Mouse (Mus musculus): ENCODE results near the gene Epb41l2. TPM values are rescaled to one million over a fixed set of nuclear protein-coding genes. Genes with fewer than 3 reads are reported as not detected.

Epb41l2 gene
- polyA plus RNA-seq, 1 experiment: 37.9 TPM

- Histone ChIP-seq H3K36me3 (ENCODE audit: control insufficient read depth, insufficient read depth) (peaks cover 3% of the 10 kb centered on the region), H3K4me3 (ENCODE audit: insufficient read depth, poor library complexity, severe bottlenecking) (no peak overlapping the region), H3K79me3 (ENCODE audit: low read depth) (peaks cover 71% of the 10 kb centered on the region), H3K27me3 (ENCODE audit: control insufficient read depth, insufficient read depth, insufficient read length) (no peaks in the 10 kb centered on the region), H3ac (ENCODE audit: control insufficient read depth, insufficient read length, low read depth) (no peak overlapping the region), H3K79me2 (ENCODE audit: control insufficient read depth, insufficient read depth) (peaks cover 99% of the 10 kb centered on the region)
- TF ChIP-seq CTCF (IDR thresholded peaks at IDR 0.05; ENCODE audit: control insufficient read depth, insufficient read depth, insufficient read length) (no peak), MYOD1 (IDR thresholded peaks at IDR 0.05; ENCODE audit: control insufficient read depth, insufficient read length, low read depth) (peak; percentile 50), MAX (IDR thresholded peaks at IDR 0.05) (peak; percentile 85), FOSL1 (IDR thresholded peaks at IDR 0.05; ENCODE audit: insufficient read depth, low read length, poor library complexity, severe bottlenecking) (no peak), MYOG (IDR thresholded peaks at IDR 0.05; ENCODE audit: control insufficient read depth, extremely low read depth, insufficient read length) (no peak), USF1 (IDR thresholded peaks at IDR 0.05; ENCODE audit: low read depth) (no peak), CEBPB (IDR thresholded peaks at IDR 0.05; ENCODE audit: low read depth) (peak; percentile 5)
Measured at GRCm38 (mm10) chr10:25434358-25435044, 74.9 kb downstream of the Epb41l2 start.

GRCm38 (mm10) chr10:25436703-25437401 is 77.3 kb downstream of the Epb41l2 start:
- no peak overlapping the region for H3K4me3 ChIP-seq (ENCODE audit: insufficient read depth, poor library complexity, severe bottlenecking)
- peaks cover 7% of the 10 kb centered on the region for H3K36me3 ChIP-seq (ENCODE audit: control insufficient read depth, insufficient read depth)
- peaks cover 69% of the 10 kb centered on the region for H3K79me3 ChIP-seq (ENCODE audit: low read depth)
- H3K27me3 ChIP-seq (ENCODE audit: control insufficient read depth, insufficient read depth, insufficient read length): no peaks in the 10 kb centered on the region
- no peak overlapping the region for H3ac ChIP-seq (ENCODE audit: control insufficient read depth, insufficient read length, low read depth)
- H3K79me2 ChIP-seq (ENCODE audit: control insufficient read depth, insufficient read depth): peaks cover 99% of the 10 kb centered on the region
- TF ChIP-seq MYOD1 (IDR thresholded peaks at IDR 0.05; ENCODE audit: control insufficient read depth, insufficient read length, low read depth): no peak
- TF ChIP-seq CTCF (IDR thresholded peaks at IDR 0.05; ENCODE audit: control insufficient read depth, insufficient read depth, insufficient read length): no peak
- TF ChIP-seq MYOG (IDR thresholded peaks at IDR 0.05; ENCODE audit: control insufficient read depth, extremely low read depth, insufficient read length): no peak
- no peak for TF ChIP-seq USF1 (IDR thresholded peaks at IDR 0.05; ENCODE audit: low read depth)
- TF ChIP-seq MAX (IDR thresholded peaks at IDR 0.05): no peak
- no peak for TF ChIP-seq CEBPB (IDR thresholded peaks at IDR 0.05; ENCODE audit: low read depth)
- TF ChIP-seq FOSL1 (IDR thresholded peaks at IDR 0.05; ENCODE audit: insufficient read depth, low read length, poor library complexity, severe bottlenecking): no peak

GRCm38 (mm10) chr10:25437586-25438298 is 78.1 kb downstream of the Epb41l2 start:
- peaks cover 61% of the 10 kb centered on the region for H3K79me3 ChIP-seq (ENCODE audit: low read depth)
- TF ChIP-seq MYOD1 (IDR thresholded peaks at IDR 0.05; ENCODE audit: control insufficient read depth, insufficient read length, low read depth) (peak; percentile 48), FOSL1 (IDR thresholded peaks at IDR 0.05; ENCODE audit: insufficient read depth, low read length, poor library complexity, severe bottlenecking) (no peak)
- no peak overlapping the region for H3K4me3 ChIP-seq (ENCODE audit: insufficient read depth, poor library complexity, severe bottlenecking)
- H3ac ChIP-seq (ENCODE audit: control insufficient read depth, insufficient read length, low read depth): no peak overlapping the region
- peaks cover 92% of the 10 kb centered on the region for H3K79me2 ChIP-seq (ENCODE audit: control insufficient read depth, insufficient read depth)
- H3K36me3 ChIP-seq (ENCODE audit: control insufficient read depth, insufficient read depth): peaks cover 10% of the 10 kb centered on the region
- H3K27me3 ChIP-seq (ENCODE audit: control insufficient read depth, insufficient read depth, insufficient read length): no peaks in the 10 kb centered on the region

- peaks cover 87% of the 10 kb centered on the region for H3K79me2 ChIP-seq (ENCODE audit: control insufficient read depth, insufficient read depth)
- H3K79me3 ChIP-seq (ENCODE audit: low read depth): peaks cover 61% of the 10 kb centered on the region
Measured at GRCm38 (mm10) chr10:25438299-25438680, 78.7 kb downstream of the Epb41l2 start.

GRCm38 (mm10) chr10:25439163-25439562 is 79.6 kb downstream of the Epb41l2 start:
- Histone ChIP-seq H3K79me2 (ENCODE audit: control insufficient read depth, insufficient read depth) (peaks cover 81% of the 10 kb centered on the region), H3K27me3 (ENCODE audit: control insufficient read depth, insufficient read depth, insufficient read length) (no peaks in the 10 kb centered on the region)
- TF ChIP-seq MYOG (IDR thresholded peaks at IDR 0.05; ENCODE audit: control insufficient read depth, extremely low read depth, insufficient read length): no peak

More at GRCm38 (mm10) chr10:25438299-25438680, 78.7 kb downstream of the Epb41l2 start:
- Histone ChIP-seq H3K36me3 (ENCODE audit: control insufficient read depth, insufficient read depth) (peaks cover 10% of the 10 kb centered on the region), H3K4me3 (ENCODE audit: insufficient read depth, poor library complexity, severe bottlenecking) (no peak overlapping the region), H3K27me3 (ENCODE audit: control insufficient read depth, insufficient read depth, insufficient read length) (no peaks in the 10 kb centered on the region), H3ac (ENCODE audit: control insufficient read depth, insufficient read length, low read depth) (no peak overlapping the region)
- no peak for TF ChIP-seq USF1 (IDR thresholded peaks at IDR 0.05; ENCODE audit: low read depth)
- no peak for TF ChIP-seq MAX (IDR thresholded peaks at IDR 0.05)
- TF ChIP-seq MYOD1 (IDR thresholded peaks at IDR 0.05; ENCODE audit: control insufficient read depth, insufficient read length, low read depth): no peak
- no peak for TF ChIP-seq MYOG (IDR thresholded peaks at IDR 0.05; ENCODE audit: control insufficient read depth, extremely low read depth, insufficient read length)
- TF ChIP-seq CTCF (IDR thresholded peaks at IDR 0.05; ENCODE audit: control insufficient read depth, insufficient read depth, insufficient read length): no peak
- no peak for TF ChIP-seq CEBPB (IDR thresholded peaks at IDR 0.05; ENCODE audit: low read depth)
- no peak for TF ChIP-seq FOSL1 (IDR thresholded peaks at IDR 0.05; ENCODE audit: insufficient read depth, low read length, poor library complexity, severe bottlenecking)

More at GRCm38 (mm10) chr10:25439163-25439562, 79.6 kb downstream of the Epb41l2 start:
- H3K4me3 ChIP-seq (ENCODE audit: insufficient read depth, poor library complexity, severe bottlenecking): no peak overlapping the region
- H3K79me3 ChIP-seq (ENCODE audit: low read depth): peaks cover 61% of the 10 kb centered on the region
- H3ac ChIP-seq (ENCODE audit: control insufficient read depth, insufficient read length, low read depth): no peak overlapping the region
- peaks cover 19% of the 10 kb centered on the region for H3K36me3 ChIP-seq (ENCODE audit: control insufficient read depth, insufficient read depth)

Data from C2C12 (cell line).